Mouse (Mus musculus) ZHBTc4 (cell line): ENCODE measurements at regions not wholly inside any gene's neighbourhood (a gene's known extent, or its start where the extent isn't known, plus 50 kb on each side); places are given as distances from the start of the nearest gene placed in this dataset.
A peak's percentile ranks its signal among the peaks of the same experiment; 100 is the strongest.

Experiments
- DNase-seq: peaks from one replicate; pipeline ENCODE4 v3.0.0-alpha.2; 2011; ENCODE audit warnings: low read depth, low spot score

- DNase-seq: peak; percentile 1
Measured at GRCm38 (mm10) chr7:95082248-95082647, 1088.8 kb upstream of the Tenm4 start.

GRCm38 (mm10) chr7:95084328-95084727, 1086.7 kb upstream of the Tenm4 start:
- no peak for DNase-seq

GRCm38 (mm10) chr7:95091360-95091759, 1079.7 kb upstream of the Tenm4 start:
- DNase-seq: peak; percentile 60

DNA sequence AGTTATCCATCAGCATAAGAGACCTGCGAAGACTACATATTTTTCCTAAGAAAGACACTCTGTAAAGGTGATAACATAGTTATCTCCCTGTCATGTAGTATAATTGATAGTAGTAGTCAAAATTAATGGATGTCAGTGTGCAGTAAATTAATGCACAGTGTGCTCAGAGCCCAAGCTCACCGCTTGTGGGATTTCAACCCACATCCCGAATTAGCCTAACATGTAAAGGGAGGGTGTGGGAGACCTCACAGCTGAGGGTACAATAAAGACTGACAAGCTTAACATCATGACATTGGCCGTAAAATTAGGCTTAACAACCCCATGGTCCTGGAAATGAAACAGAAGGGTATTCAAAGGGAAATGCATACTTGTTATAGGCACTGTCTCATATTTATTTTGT, 1042.0 kb upstream of the Tenm4 start:
- no peak for DNase-seq

DNA sequence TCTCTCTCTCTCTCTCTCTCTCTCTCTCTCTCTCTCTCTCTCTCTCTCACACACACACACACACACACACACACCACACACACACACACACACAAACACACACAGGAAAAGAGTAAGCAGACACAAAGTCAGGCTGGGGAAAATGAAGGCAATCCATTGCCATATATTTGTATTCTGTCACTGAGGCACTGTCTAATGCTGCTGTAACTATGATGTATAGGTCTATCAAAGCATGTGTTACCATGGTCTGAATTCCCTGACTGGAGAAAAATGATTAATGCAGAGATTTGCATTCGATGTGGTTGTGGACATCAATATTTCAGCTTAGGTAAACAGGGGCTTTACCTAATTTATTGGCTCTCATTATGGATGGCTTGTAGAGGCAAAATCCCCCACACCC, 1038.0 kb upstream of the Tenm4 start:
- DNase-seq: no peak

- peak; percentile 2 for DNase-seq
Measured at GRCm38 (mm10) chr7:95134062-95134625, 1036.9 kb upstream of the Tenm4 start.

- no peak for DNase-seq
Measured at GRCm38 (mm10) chr7:95141778-95142177, 1029.3 kb upstream of the Tenm4 start.

DNA sequence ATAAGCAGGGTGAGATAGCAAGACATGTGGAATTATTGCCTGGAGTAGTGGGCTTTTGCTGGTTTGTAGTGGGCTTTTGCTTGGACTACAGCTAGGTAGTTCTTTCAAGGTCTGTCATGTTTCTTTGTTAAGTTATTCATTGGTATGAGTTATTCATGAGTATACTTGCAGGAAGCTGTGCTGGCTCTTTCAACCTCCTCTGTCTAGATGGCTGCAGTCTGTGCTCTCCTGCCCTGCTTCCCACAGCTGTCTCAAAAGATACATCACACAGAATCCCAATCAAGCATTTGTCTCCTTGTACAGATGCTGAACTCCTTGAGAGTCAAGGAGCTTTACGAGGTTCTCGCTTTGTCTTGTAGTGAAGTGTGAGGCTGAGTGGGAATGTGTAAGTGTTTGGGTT, 1028.0 kb upstream of the Tenm4 start:
- no peak for DNase-seq
